Mouse (Mus musculus): ENCODE measurements around the gene Celf1. TPM values are rescaled to one million over a fixed set of nuclear protein-coding genes. Genes with fewer than 3 reads are reported as not detected.
"Not testable (repeated sequence)": the region's sequence is repeated elsewhere in the genome, so short reads cannot be mapped to it uniquely, and the experiment has no call there.

Celf1 gene
- total RNA-seq, 2 experiments from 2014 or later: 39.5 to 54.5 TPM

DNA sequence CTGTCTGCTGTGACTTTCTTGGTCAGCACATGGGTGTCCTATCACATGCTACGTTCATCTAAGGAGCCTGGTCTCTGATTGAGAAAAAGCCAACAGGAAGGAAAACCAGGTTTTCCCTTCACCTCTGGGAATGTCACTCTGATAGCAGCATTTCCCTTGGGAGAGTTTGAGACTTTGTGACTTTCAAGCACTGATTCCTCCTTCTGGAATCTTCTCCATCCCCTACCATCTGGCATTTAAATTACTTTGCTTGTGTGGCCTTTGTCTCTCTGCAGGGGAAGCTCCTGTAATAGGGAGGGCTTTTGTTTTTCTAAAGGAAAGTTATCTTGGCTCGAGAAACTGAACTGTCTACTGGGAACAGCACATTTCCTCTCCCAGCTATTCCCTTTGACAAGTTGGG, 82.9 kb downstream of the Celf1 start:
- DNase-seq: no peak

- DNase-seq: no peak
These were observed 83.8 kb downstream of the Celf1 start for GRCm38 (mm10) chr2:91023956-91024355.

DNA sequence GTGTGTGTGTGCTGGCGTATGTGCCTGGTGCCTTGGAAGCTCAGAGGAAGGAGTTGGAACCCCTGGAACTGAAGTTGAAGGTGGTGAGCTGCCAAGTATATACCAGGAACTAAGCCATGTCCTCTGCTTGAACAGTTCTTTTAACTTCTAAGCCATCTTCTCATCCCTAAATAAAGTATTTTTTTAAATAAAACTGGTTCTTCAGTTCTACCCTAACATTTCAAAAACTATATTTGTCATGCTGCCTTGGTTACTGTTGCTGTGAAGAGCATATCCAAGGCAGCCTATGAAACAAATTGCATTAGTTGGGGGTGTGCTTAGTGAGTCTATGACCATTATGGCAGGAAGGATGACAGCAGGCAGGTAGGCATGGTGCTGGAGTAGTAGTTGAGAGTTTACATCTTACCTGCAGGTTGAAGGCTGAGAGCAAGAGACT, 84.9 kb downstream of the Celf1 start:
- DNase-seq: no peak

DNA sequence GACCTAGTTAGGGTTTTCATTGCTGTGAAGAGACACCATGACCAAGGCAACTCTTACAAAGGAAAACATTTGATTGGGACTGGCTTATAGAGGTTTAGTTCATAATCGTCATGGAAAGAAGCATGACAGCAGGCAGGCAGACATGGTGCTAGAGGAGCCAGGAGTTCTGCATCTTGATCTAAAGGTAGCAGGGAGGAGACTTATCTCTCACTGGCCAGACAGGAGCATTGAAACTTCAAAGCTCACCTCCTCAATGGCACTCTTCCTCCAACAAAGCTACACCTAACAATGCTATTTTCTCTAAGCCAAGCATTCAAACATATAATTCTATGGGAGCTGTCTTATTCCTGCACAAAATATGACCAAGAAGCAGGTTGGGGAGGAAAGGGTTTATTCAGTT, 86.3 kb downstream of the Celf1 start:
- no peak for DNase-seq

GRCm38 (mm10) chr2:91027391-91028214, 87.4 kb downstream of the Celf1 start:
- DNase-seq: no peak

DNA sequence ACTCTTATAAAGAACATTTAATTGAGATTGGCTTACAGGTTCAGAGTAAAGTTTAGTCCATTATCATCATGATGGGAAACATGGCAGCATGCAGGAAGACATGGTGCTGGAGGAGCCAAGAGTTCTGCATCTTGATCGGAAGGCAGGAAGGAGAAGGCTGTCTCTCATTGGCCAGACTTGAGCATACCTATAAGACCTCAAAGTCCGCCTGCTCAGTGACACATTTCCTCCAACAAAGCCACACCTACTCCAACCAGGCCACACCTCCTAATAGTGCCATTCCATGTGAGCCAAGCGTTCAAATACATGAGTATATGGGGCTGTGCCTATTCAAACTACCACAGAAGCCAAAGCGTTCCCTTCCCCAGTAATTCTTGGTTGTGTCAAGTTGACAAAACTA, 91.0 kb downstream of the Celf1 start:
- DNase-seq: no peak

- no peak for DNase-seq
These were observed 92.8 kb downstream of the Celf1 start for GRCm38 (mm10) chr2:91033000-91033399.

GRCm38 (mm10) chr2:91035385-91035784, 95.2 kb downstream of the Celf1 start, which contains the start of gene Rapsn:
Rapsn (plus strand) TSS chr2:91035620.
- peak; percentile 79 for DNase-seq

DNA sequence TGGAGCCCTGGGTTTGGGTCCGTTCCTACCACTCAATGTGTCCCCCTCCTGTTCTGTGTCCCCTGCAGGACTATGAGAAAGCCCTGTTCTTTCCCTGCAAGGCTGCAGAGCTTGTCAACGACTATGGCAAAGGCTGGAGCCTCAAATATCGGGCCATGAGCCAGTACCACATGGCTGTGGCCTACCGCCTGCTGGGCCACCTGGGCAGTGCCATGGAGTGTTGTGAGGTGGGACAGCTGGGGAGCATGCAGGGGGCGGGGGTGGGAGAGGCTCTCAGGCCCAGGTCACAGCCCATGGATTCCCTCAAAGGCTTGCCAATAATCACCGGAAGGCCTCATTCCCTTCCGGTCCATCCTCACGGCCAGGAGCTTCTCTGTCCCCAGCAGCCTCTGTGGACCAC, 101.6 kb downstream of the Celf1 start:
- DNase-seq: no peak

DNA sequence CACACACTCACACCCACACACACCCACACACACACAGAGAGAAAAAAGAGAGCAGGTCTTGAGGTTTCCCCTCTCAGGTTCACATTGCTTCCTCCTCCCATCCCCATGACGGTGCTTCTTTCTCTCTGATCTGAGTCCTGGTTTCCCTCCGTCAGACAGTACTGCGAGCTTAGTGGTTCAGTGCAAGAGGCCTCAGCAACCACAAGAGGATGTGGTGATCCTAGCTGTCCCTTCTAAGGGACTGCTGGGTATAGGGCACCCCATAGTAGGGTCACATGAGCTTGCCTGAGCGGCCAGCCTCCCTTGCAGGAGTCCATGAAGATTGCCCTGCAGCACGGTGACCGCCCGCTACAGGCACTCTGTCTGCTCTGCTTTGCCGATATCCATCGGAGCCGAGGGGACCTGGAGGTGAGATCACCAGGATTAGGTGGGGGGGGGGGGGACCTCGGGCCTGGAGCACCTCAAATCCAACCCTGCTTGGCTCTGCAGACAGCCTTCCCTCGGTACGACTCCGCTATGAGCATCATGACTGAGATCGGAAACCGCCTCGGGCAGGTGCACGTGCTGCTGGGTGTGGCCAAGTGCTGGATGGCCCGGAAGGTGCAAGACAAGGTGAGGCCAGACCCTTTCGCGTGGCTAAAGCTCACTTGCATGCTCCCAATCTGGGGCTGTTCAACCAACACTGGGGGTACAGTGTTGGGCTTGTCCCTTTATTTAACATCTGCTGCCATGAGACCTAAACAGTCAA, 102.6 kb downstream of the Celf1 start:
- no peak for DNase-seq

DNA sequence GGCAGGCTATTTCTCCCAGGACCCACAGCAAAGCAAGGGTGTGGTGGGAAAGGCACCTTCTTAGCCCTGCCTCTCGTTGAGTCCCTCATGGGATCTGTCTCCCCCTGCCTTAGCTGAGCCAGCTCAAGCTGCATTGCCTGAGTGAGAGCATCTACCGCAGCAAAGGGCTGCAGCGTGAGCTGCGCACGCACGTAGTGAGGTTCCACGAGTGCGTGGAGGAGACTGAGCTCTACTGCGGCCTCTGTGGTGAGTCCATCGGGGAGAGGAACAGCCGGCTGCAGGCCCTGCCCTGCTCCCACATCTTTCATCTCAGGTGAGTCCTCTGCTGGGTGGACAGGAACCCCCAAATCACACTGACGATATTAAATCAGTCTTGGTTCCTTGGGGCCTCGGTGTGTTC, 104.5 kb downstream of the Celf1 start:
- no peak for DNase-seq

GRCm38 (mm10) chr2:91045805-91046204, 105.6 kb downstream of the Celf1 start:
- not testable (repeated sequence) for DNase-seq

DNA sequence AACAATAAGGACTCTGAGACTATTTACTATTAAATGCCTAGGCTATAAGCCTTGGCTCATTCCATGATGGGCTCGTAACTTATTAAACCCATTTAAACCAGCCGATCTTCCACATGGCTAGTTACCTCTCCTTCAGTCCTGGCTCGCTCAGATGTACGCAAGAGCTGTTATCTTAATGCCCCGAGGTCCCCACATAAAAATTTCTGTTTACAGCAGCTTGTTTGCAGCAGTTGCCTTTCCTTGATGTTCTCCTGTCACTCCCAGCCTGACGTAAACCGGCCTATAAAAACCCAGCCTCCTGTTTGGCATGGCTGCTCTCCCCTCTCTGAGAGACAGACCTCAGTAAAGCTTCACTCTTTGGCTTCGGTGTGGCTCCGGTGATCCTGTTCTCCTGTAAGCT, 107.2 kb downstream of the Celf1 start:
- DNase-seq: no peak

- no peak for DNase-seq
These were observed 111.7 kb downstream of the Celf1 start for GRCm38 (mm10) chr2:91051917-91052316.

- DNase-seq: no peak
These were observed 112.6 kb downstream of the Celf1 start for GRCm38 (mm10) chr2:91052752-91053151.

DNA sequence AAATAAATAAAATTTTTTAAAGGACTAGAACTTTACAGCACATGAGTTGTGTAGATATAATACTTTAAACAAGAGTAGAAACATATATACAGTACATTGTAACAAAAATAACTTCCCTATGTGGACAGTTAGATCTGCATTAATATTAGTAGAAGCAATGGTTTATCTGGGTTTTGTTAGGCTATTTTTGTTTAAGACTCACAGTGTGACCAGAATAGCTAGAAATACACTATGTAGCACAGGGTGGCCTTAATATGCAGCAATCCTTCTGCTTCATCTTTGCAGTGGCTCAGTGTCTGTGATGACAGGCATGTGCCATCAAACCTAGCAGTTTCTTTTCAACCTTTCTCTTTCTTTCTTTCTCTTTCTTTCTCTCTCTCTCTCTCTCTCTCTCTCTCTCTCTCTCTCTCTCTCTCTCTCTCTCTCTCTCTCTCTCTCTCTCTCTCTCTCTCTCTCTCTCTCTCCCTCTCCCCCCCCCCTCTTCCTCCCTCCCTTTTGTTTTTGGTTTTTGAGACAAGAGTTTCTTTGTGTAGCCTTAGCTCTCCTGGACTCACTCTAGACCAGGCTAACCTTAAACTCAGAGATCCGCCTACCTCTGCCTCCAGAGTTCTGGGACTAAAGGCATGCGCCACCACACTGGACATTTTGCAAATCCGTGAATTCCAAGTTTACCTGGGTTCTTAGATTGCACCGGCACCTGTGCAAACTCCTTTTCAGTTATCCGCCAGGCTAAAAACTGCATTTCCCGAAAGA, 113.2 kb downstream of the Celf1 start:
- DNase-seq: no peak

- DNase-seq: peak; percentile 97
These were observed 113.8 kb downstream of the Celf1 start, which contains the start of gene Psmc3 for GRCm38 (mm10) chr2:91053934-91054382. Psmc3 (plus strand) TSS chr2:91054009.

GRCm38 (mm10) chr2:91058435-91058834, 118.3 kb downstream of the Celf1 start:
- no peak for DNase-seq

DNA sequence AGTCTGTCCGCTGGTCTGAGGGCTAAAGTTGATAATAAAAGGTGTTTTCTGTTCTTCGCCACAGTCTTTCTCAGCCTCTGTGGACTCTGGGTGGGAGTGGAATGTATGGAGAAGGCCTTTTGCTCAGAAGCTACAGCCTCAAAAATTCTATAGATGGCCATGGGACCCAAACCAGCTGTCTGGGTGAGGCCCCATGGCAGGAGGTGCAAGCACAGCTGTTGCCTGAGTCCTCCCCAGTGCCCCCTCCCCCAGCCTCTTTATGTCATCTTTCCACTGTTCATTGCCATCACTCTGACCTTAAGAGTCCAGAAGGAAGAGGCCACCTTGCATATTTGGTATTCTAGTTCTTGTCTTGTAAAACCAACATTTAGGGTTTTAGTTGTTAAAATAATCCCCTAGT, 119.2 kb downstream of the Celf1 start:
- DNase-seq: no peak

- DNase-seq: no peak
These were observed 120.6 kb downstream of the Celf1 start for GRCm38 (mm10) chr2:91060544-91061355.

DNA sequence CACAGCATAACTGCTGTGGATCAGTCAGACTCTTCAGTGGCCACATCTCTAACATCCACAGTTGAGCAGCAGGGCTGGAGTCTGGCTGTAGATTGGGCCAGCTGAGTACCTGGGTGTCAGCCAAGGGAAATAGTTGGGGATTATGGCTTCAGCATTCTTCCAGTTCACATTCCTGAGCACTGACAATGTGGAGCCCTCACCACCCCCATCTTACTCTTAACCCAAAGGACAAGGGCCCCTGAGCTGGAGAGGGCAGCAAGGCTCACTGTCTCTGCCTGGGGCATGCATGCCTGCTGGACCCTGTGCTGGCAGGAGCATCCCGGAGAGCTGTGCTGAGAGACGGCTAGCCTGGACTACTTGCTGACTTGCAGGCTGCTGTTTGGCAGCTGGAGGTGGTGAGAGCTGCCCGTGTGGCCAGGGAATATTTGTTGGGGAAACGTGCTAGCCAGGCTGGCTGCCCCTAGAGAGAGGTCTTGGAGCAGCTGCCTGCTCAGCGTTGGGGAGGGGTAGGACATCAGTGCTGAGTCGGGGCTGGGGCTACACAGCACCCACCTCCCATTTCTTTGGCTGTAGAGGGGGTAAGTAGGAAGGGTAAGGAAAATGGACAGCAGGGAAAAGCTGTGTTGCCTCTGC, 121.8 kb downstream of the Celf1 start:
- peak; percentile 63 for DNase-seq

Measured in gastrocnemius, postnatal 25 days (tissue).